Mouse (Mus musculus): ENCODE data around the gene Phox2a. TPM values are rescaled to one million over a fixed set of nuclear protein-coding genes. Genes with fewer than 3 reads are reported as not detected.

Phox2a gene
- polyA plus RNA-seq, 1 experiment from 2014 or later = 0.10 TPM

- Histone ChIP-seq H3K4me2 (no peak overlapping the region), H3K4me3 (no peak overlapping the region), H3K9ac (no peak overlapping the region), H3K36me3 (peaks cover 89% of the 10 kb centered on the region), H3K27ac (ENCODE audit: poor library complexity, severe bottlenecking) (no peak overlapping the region), H3K27me3 (replicated peaks) (no peaks in the 10 kb centered on the region), H3K4me1 (replicated peaks) (peaks cover 22% of the 10 kb centered on the region), H3K9me3 (replicated peaks) (no peaks in the 10 kb centered on the region)
- ATAC-seq (ENCODE audit: insufficient number of reproducible peaks, low FRiP score) = no peak
- WGBS = 93% methylated on average over 3 of the region's 3 CpGs
Measured at GRCm38 (mm10) chr7:101830373-101830772, 12.3 kb downstream of the Phox2a start.

DNA sequence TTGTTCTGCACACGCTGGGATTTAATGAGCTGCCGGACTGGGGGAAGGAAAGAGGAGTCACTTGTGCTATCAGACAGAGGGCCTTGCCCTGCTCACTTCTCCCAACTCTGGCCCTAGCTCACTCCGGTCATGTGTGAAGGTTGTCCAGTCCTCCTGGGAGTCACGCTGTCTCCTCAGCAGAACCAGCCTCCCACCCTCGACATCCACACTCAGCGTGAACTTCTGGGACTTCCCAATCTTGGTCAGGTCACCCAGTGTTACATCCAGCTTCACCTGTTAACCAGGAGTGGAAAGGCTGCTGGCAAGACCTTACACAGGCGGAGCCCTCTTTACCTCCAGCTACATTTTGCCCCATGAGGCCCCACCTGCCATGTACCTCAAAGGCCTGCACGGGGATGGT lies 13.3 kb downstream of the Phox2a start:
- ATAC-seq (ENCODE audit: insufficient number of reproducible peaks, low FRiP score) = no peak
- no peak overlapping the region for H3K9ac ChIP-seq
- peaks cover 78% of the 10 kb centered on the region for H3K36me3 ChIP-seq
- no peak overlapping the region for H3K4me3 ChIP-seq
- no peaks in the 10 kb centered on the region for H3K27me3 ChIP-seq (replicated peaks)
- 91% methylated on average over 8 of the region's 8 CpGs for WGBS
- no peak overlapping the region for H3K27ac ChIP-seq (ENCODE audit: poor library complexity, severe bottlenecking)
- peaks cover 30% of the 10 kb centered on the region for H3K4me1 ChIP-seq (replicated peaks)
- H3K4me2 ChIP-seq = no peak overlapping the region
- H3K9me3 ChIP-seq (replicated peaks) = no peaks in the 10 kb centered on the region

DNA sequence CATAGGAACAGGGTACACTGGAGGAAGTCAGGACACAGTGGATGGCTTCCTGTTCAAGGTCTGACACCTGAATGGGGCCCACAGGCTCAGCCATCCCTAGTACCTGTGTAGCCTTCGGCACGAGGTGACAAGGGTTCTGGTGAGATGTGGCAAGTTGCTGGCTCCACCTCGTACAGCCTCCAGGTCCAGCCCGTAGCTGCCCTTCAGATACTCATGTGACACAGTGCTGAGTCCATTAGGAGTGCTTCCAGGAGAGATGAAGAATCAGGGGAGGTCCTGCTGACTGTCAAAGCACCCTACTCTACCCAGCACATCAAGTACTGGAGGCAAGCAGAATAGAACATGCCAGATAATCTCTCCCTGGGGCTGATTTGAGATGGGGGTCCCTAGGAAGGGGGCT lies 14.3 kb downstream of the Phox2a start:
- H3K9me3 ChIP-seq (replicated peaks) = no peaks in the 10 kb centered on the region
- peaks cover 30% of the 10 kb centered on the region for H3K4me1 ChIP-seq (replicated peaks)
- H3K36me3 ChIP-seq = peaks cover 69% of the 10 kb centered on the region
- no peak overlapping the region for H3K27ac ChIP-seq (ENCODE audit: poor library complexity, severe bottlenecking)
- H3K27me3 ChIP-seq (replicated peaks) = no peaks in the 10 kb centered on the region
- no peak overlapping the region for H3K4me3 ChIP-seq
- H3K9ac ChIP-seq = no peak overlapping the region
- ATAC-seq (ENCODE audit: insufficient number of reproducible peaks, low FRiP score) = no peak
- 88% methylated on average over 4 of the region's 4 CpGs for WGBS
- H3K4me2 ChIP-seq = no peak overlapping the region

- Histone ChIP-seq H3K9ac (0 out of 2 replicates have a peak overlapping the region, but pooled peaks have one; percentile 98), H3K9me3 (replicated peaks) (no peaks in the 10 kb centered on the region), H3K36me3 (peaks cover 59% of the 10 kb centered on the region), H3K4me3 (no peak overlapping the region), H3K4me2 (no peak overlapping the region), H3K27ac (ENCODE audit: poor library complexity, severe bottlenecking) (0 out of 2 replicates have a peak overlapping the region, but pooled peaks have one; percentile 49), H3K27me3 (replicated peaks) (no peaks in the 10 kb centered on the region), H3K4me1 (replicated peaks) (peaks cover 30% of the 10 kb centered on the region)
- 64% methylated on average over 5 of the region's 5 CpGs for WGBS
- no peak for ATAC-seq (ENCODE audit: insufficient number of reproducible peaks, low FRiP score)
Measured at GRCm38 (mm10) chr7:101833352-101833751, 15.2 kb downstream of the Phox2a start.

DNA sequence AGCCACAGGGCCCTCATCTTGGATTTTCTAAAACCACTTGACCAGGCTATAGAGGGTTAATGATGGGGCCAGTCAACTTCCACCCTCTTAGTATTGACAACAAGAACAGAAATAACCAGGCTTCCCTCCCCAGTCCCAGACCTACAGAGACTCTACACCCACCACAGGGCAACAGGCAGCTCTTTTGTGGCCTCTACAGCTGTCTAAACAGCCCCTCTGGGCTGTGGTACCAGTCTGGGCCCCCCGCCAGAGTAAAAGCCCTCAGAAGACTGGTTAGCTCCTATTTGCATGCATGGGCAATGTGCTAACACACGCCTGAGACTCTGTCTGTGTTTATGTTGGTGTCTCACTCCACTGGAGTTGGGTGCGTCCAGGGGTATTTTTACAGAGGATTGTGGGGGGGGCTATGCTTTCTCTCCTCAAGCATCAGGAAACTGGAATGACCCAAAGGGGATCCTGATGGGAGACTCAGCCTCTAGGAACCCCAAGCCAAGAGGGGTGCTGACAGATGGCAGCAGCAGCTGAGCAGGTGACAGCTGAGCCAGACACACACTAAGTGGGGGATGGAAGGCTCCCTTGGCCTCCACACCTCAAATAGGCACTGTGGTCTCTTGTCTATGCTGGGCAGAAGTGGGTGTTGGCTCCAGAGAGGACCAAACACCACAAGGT lies 15.9 kb downstream of the Phox2a start:
- peak overlapping the region; percentile 98; the same call in 1 of the 2 replicates for H3K9ac ChIP-seq
- H3K27me3 ChIP-seq (replicated peaks) = no peaks in the 10 kb centered on the region
- peak overlapping the region; percentile 49 for H3K27ac ChIP-seq (ENCODE audit: poor library complexity, severe bottlenecking)
- peaks cover 36% of the 10 kb centered on the region for H3K4me1 ChIP-seq (replicated peaks)
- H3K36me3 ChIP-seq = peaks cover 52% of the 10 kb centered on the region
- H3K9me3 ChIP-seq (replicated peaks) = no peaks in the 10 kb centered on the region
- H3K4me2 ChIP-seq = peak overlapping the region; percentile 77
- ATAC-seq (ENCODE audit: insufficient number of reproducible peaks, low FRiP score) = no peak
- WGBS = 53% methylated on average over 3 of the region's 3 CpGs
- H3K4me3 ChIP-seq = peak overlapping the region; percentile 9; the same call in 1 of the 2 replicates

- no peaks in the 10 kb centered on the region for H3K9me3 ChIP-seq (replicated peaks)
- H3K36me3 ChIP-seq = peaks cover 44% of the 10 kb centered on the region
- peak overlapping the region; percentile 98 for H3K9ac ChIP-seq
- peak overlapping the region; percentile 77 for H3K4me2 ChIP-seq
- no peak for ATAC-seq (ENCODE audit: insufficient number of reproducible peaks, low FRiP score)
- 47% methylated on average over 3 of the region's 3 CpGs for WGBS
- peaks cover 37% of the 10 kb centered on the region for H3K4me1 ChIP-seq (replicated peaks)
- H3K4me3 ChIP-seq = peak overlapping the region; percentile 89
- H3K27ac ChIP-seq (ENCODE audit: poor library complexity, severe bottlenecking) = peak overlapping the region; percentile 49
- H3K27me3 ChIP-seq (replicated peaks) = no peaks in the 10 kb centered on the region
Measured at GRCm38 (mm10) chr7:101834903-101835302, 16.8 kb downstream of the Phox2a start.

DNA sequence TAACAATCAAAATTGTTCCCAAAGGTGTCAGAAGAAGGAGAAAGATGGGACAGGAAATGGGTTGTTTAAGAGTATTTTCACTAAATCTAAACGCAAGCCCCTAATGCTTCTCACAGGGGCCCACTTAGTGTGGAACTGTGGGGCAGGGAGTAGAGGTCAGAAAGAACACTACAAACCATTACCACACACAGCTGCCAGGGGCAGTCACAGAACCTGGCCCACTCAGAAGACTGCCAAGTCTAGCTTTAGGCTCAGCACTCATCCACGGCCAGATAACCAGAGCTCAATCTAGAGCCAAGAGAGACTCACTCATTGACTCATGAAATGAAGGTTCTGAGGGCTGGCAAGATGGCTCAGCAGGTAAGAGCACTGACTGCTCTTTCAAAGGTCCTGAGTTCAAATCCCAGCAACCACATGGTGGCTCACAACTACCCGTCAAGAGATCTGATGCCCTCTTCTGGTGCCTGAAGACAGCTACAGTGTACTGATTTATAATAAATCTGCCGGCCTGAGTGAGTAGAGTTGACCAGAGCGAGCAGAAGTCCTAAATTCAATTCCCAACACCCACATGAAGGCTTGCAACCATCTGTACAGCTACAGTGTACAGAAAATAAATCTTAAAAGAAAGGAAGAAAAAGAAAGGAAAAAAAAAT lies 17.5 kb downstream of the Phox2a start:
- peak overlapping the region; percentile 98 for H3K9ac ChIP-seq
- H3K27me3 ChIP-seq (replicated peaks) = no peaks in the 10 kb centered on the region
- peak overlapping the region; percentile 77 for H3K4me2 ChIP-seq
- peak overlapping the region; percentile 89 for H3K4me3 ChIP-seq
- H3K36me3 ChIP-seq = peaks cover 37% of the 10 kb centered on the region
- H3K27ac ChIP-seq (ENCODE audit: poor library complexity, severe bottlenecking) = peak overlapping the region; percentile 95
- H3K4me1 ChIP-seq (replicated peaks) = peaks cover 37% of the 10 kb centered on the region
- no peaks in the 10 kb centered on the region for H3K9me3 ChIP-seq (replicated peaks)
- WGBS = 40% methylated on average over 5 of the region's 5 CpGs
- ATAC-seq (ENCODE audit: insufficient number of reproducible peaks, low FRiP score) = no peak

DNA sequence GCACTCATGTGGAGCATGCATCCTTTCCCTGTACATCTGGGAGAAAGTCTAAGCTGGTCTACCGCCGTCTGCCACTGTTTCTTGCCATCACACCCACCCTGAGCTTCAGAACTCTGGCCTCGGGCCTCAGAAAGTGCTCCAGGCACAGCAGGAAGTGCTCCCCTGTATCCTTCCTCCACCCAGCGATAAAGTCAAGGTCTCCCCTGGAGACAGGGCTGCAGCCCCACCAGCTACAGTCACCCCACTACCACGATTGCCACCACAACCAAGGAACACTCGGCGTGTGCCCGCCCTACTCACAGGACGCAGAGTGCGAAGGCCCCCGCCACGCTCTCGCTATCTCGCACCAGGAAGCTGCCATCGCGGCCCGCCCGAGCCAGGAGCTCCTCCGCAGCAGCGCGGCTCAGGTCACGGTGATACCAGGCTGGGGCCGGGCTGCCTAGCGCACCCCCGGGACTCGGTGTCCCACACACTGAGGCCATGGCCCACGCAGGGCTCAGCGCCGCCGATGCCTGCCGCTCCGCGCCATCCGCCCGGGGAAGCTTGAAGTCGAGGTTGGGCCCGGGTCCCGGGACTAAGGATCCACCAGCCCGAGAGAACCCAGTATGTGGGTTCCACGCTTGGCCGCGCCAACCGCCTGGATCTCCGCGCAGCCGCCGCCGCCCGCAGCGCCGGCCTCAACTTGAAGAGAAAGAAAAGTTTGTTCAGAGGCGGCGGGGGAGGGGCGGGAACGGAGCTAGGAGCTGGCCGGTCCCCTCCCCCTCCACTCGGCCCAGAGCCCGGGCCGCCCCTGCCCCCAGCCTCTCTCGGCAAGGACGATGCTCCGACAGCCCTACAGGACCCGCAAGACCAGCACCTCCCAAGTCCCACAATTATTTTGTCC lies 18.4 kb downstream of the Phox2a start:
- H3K27me3 ChIP-seq (replicated peaks) = no peaks in the 10 kb centered on the region
- peak overlapping the region; percentile 89 for H3K4me3 ChIP-seq
- H3K36me3 ChIP-seq = peaks cover 27% of the 10 kb centered on the region
- peak overlapping the region; percentile 98 for H3K9ac ChIP-seq
- ATAC-seq (ENCODE audit: insufficient number of reproducible peaks, low FRiP score) = peak; percentile 65
- under 1% methylated on average over 61 of the region's 63 CpGs for WGBS
- peak overlapping the region; percentile 95 for H3K27ac ChIP-seq (ENCODE audit: poor library complexity, severe bottlenecking)
- no peaks in the 10 kb centered on the region for H3K9me3 ChIP-seq (replicated peaks)
- H3K4me2 ChIP-seq = peak overlapping the region; percentile 77
- peaks cover 37% of the 10 kb centered on the region for H3K4me1 ChIP-seq (replicated peaks)

DNA sequence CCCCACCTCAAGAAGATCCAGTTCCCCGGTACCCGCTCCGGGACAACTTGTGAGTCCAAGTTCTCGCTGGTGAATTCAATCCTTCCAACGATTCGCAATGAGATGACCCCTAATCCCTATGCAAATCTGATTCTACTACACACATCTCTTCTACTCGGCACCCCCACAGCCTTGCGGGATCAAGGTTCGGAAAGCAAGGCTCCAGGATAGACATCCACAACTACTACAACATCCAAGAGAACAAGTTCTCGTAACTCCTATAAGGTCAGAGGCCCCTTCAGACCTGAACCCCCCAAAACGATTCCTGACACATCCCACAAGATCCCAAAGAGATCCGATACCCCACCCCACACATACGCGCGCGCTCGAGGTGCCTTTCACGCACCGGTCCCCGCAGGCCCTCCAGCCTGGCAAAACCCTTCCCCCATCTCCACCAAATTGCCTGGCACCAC lies 19.1 kb downstream of the Phox2a start:
- Histone ChIP-seq H3K4me3 (peak overlapping the region; percentile 89), H3K36me3 (peaks cover 26% of the 10 kb centered on the region), H3K9me3 (replicated peaks) (no peaks in the 10 kb centered on the region), H3K4me1 (replicated peaks) (peaks cover 37% of the 10 kb centered on the region), H3K4me2 (peak overlapping the region; percentile 77), H3K27ac (ENCODE audit: poor library complexity, severe bottlenecking) (peak overlapping the region; percentile 95), H3K9ac (peak overlapping the region; percentile 98), H3K27me3 (replicated peaks) (no peaks in the 10 kb centered on the region)
- WGBS = 0% methylated on average over 20 of the region's 20 CpGs
- ATAC-seq (ENCODE audit: insufficient number of reproducible peaks, low FRiP score) = no peak

- Histone ChIP-seq H3K27me3 (replicated peaks) (no peaks in the 10 kb centered on the region), H3K9ac (peak within 1 kb of the TSS; percentile 98), H3K4me2 (peak within 1 kb of the TSS; percentile 77), H3K9me3 (replicated peaks) (no peaks in the 10 kb centered on the region), H3K36me3 (peaks cover 19% of the 10 kb centered on the region), H3K4me3 (peak within 1 kb of the TSS; percentile 89), H3K27ac (ENCODE audit: poor library complexity, severe bottlenecking) (peak within 1 kb of the TSS; percentile 95), H3K4me1 (replicated peaks) (peaks cover 37% of the 10 kb centered on the region)
- WGBS = under 1% methylated on average over 64 of the region's 64 CpGs
- peak; percentile 79 for ATAC-seq (ENCODE audit: insufficient number of reproducible peaks, low FRiP score)
Measured at GRCm38 (mm10) chr7:101837606-101838471, 19.7 kb downstream of the Phox2a start, which contains the start of gene Inppl1. TSS of gene Inppl1 (minus strand) at chr7:101838229.

Data from heart, embryonic 12.5 days (tissue).